Mouse (Mus musculus): Measurements from ENCODE around the gene Tex19.1. TPM values are rescaled to one million over a fixed set of nuclear protein-coding genes. Genes with fewer than 3 reads are reported as not detected.
A peak's percentile ranks its signal among the peaks of the same experiment; 100 is the strongest.

The Tex19.1 gene
- polyA plus RNA-seq, 1 experiment from 2014 or later, result not detected

DNA sequence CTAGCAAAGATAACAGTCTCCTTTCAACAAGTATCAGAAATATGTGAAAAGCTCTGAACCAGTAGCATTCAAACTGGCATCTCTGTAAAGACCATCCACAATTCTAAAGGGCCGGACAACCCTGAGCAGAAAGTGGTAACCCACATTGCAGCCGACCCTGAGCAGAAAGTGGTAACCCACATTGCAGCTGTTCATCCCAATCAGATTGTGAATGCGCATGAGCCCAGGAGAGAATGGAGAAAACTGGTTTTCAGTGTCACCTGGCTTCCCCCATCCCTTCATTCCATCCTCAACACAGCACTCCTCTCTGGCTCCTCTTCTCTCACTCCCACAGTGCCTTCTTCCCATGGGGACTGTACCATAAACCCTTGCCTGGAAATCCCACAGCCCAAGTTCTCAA, 18.5 kb upstream of the Tex19.1 start:
- no peaks in the 10 kb centered on the region for H3K27me3 ChIP-seq (ENCODE audit: control insufficient read depth, insufficient read depth, low read length)
- no peak overlapping the region for H3K27ac ChIP-seq (ENCODE audit: low read depth, low read length)
- no peaks in the 10 kb centered on the region for H3K9me3 ChIP-seq (ENCODE audit: control insufficient read depth, low read length)
- H3K36me3 ChIP-seq (ENCODE audit: control insufficient read depth, insufficient read depth, low read length), result no peaks in the 10 kb centered on the region
- DNase-seq (ENCODE audit: low spot score) (no peak), ATAC-seq (replicated peaks; ENCODE audit: low FRiP score) (no peak)
- 86% methylated on average over 3 of the region's 3 CpGs for WGBS
- no peak overlapping the region for H3K4me3 ChIP-seq (ENCODE audit: low read depth, low read length)
- no peak overlapping the region for H3K4me2 ChIP-seq (ENCODE audit: low read depth, low read length, severe bottlenecking)
- H3K4me1 ChIP-seq (replicated peaks; ENCODE audit: control insufficient read depth, insufficient read depth, low read length), result no peaks in the 10 kb centered on the region
- no peak overlapping the region for H3K9ac ChIP-seq (ENCODE audit: low read length)

DNA sequence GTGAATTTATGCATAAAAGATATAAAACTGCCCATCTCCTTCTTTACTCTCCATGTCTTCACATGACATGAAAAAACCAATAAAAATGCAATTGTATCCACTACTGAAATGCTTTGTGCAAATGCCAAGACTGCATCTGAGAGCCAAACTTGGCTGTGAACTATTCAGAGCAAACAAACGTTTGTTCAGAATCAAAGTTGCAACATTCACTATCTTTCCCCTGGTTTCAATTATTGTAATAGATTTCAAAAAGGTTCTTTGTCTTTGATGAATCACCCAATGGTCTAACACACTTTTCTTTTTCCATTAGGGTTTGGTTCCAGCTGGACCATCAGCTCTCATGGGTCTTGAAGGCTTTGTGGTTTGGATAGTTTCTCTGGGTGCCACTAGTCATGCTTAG, 16.3 kb upstream of the Tex19.1 start:
- ATAC-seq (replicated peaks; ENCODE audit: low FRiP score), result no peak

DNA sequence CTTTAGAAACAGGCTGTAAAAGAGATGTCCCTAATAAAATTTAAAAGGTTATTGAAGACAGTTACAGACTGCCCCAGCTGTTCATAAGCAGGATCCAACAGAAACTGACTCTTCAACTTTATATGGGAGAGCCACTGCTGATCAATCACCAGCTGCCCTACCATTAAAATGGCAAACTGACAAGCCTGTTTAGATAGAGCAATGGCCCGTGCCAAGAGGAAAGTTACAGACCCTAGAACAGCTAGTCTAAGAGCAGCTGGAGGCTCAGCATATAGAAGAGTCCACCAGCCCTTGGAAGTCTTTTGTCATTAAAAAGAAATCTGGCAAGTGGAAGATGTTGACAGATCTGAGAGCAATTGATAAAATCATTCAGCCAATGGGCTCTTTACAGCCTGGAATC, 11.3 kb upstream of the Tex19.1 start:
- H3K27ac ChIP-seq (ENCODE audit: low read depth, low read length), result no peak overlapping the region
- no peak overlapping the region for H3K4me3 ChIP-seq (ENCODE audit: low read depth, low read length)
- H3K4me2 ChIP-seq (ENCODE audit: low read depth, low read length, severe bottlenecking), result no peak overlapping the region
- no peaks in the 10 kb centered on the region for H3K4me1 ChIP-seq (replicated peaks; ENCODE audit: control insufficient read depth, insufficient read depth, low read length)
- H3K9ac ChIP-seq (ENCODE audit: low read length), result no peak overlapping the region
- H3K9me3 ChIP-seq (ENCODE audit: control insufficient read depth, low read length), result no peaks in the 10 kb centered on the region
- ATAC-seq (replicated peaks; ENCODE audit: low FRiP score), result no peak
- H3K36me3 ChIP-seq (ENCODE audit: control insufficient read depth, insufficient read depth, low read length), result no peaks in the 10 kb centered on the region
- no peaks in the 10 kb centered on the region for H3K27me3 ChIP-seq (ENCODE audit: control insufficient read depth, insufficient read depth, low read length)
- no peak for DNase-seq (ENCODE audit: low spot score)
- WGBS, result 73% methylated on average over 1 of the region's 1 CpGs

More for the DNA sequence above, 16.3 kb upstream of the Tex19.1 start:
- WGBS, result 71% methylated on average over 1 of the region's 1 CpGs
- H3K27me3 ChIP-seq (ENCODE audit: control insufficient read depth, insufficient read depth, low read length), result no peaks in the 10 kb centered on the region
- no peaks in the 10 kb centered on the region for H3K9me3 ChIP-seq (ENCODE audit: control insufficient read depth, low read length)
- H3K27ac ChIP-seq (ENCODE audit: low read depth, low read length), result no peak overlapping the region
- H3K4me3 ChIP-seq (ENCODE audit: low read depth, low read length), result no peak overlapping the region
- no peaks in the 10 kb centered on the region for H3K4me1 ChIP-seq (replicated peaks; ENCODE audit: control insufficient read depth, insufficient read depth, low read length)
- no peak overlapping the region for H3K4me2 ChIP-seq (ENCODE audit: low read depth, low read length, severe bottlenecking)
- no peaks in the 10 kb centered on the region for H3K36me3 ChIP-seq (ENCODE audit: control insufficient read depth, insufficient read depth, low read length)
- no peak overlapping the region for H3K9ac ChIP-seq (ENCODE audit: low read length)
- no peak for DNase-seq (ENCODE audit: low spot score)

DNA sequence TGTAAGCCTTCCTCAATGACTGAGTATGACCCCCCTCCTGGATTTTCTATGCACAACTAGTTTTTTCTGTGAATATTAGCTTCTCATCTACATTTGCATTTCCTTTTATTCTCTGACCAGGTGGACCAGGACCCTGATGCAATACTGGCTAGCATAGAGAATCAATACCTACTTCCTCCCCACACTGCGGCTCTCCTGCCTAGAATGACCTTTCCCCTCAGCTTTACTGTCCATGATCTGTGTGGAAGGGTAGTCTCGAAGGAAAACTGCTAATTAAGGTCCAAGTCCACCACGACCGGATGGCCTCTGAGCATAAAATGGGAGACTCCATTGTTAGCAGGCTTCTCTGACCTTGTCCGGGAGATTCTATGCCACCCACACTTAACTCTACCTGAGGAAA, 8.3 kb upstream of the Tex19.1 start:
- DNase-seq (ENCODE audit: low spot score) (no peak), ATAC-seq (replicated peaks; ENCODE audit: low FRiP score) (no peak)
- H3K27ac ChIP-seq (ENCODE audit: low read depth, low read length), result no peak overlapping the region
- H3K27me3 ChIP-seq (ENCODE audit: control insufficient read depth, insufficient read depth, low read length), result no peaks in the 10 kb centered on the region
- H3K9ac ChIP-seq (ENCODE audit: low read length), result no peak overlapping the region
- H3K9me3 ChIP-seq (ENCODE audit: control insufficient read depth, low read length), result no peaks in the 10 kb centered on the region
- WGBS, result 89% methylated on average over 5 of the region's 5 CpGs
- no peaks in the 10 kb centered on the region for H3K4me1 ChIP-seq (replicated peaks; ENCODE audit: control insufficient read depth, insufficient read depth, low read length)
- H3K4me2 ChIP-seq (ENCODE audit: low read depth, low read length, severe bottlenecking), result no peak overlapping the region
- H3K36me3 ChIP-seq (ENCODE audit: control insufficient read depth, insufficient read depth, low read length), result no peaks in the 10 kb centered on the region
- no peak overlapping the region for H3K4me3 ChIP-seq (ENCODE audit: low read depth, low read length)

GRCm38 (mm10) chr11:121138732-121139131, 7.2 kb upstream of the Tex19.1 start:
- no peak overlapping the region for H3K4me3 ChIP-seq (ENCODE audit: low read depth, low read length)
- H3K27ac ChIP-seq (ENCODE audit: low read depth, low read length), result no peak overlapping the region
- ATAC-seq (replicated peaks; ENCODE audit: low FRiP score), result no peak
- H3K4me1 ChIP-seq (replicated peaks; ENCODE audit: control insufficient read depth, insufficient read depth, low read length), result no peaks in the 10 kb centered on the region
- H3K9me3 ChIP-seq (ENCODE audit: control insufficient read depth, low read length), result no peaks in the 10 kb centered on the region
- H3K9ac ChIP-seq (ENCODE audit: low read length), result no peak overlapping the region
- WGBS, result 42% methylated on average over 6 of the region's 6 CpGs
- no peaks in the 10 kb centered on the region for H3K36me3 ChIP-seq (ENCODE audit: control insufficient read depth, insufficient read depth, low read length)
- no peak overlapping the region for H3K4me2 ChIP-seq (ENCODE audit: low read depth, low read length, severe bottlenecking)
- DNase-seq (ENCODE audit: low spot score), result no peak
- H3K27me3 ChIP-seq (ENCODE audit: control insufficient read depth, insufficient read depth, low read length), result no peaks in the 10 kb centered on the region

DNA sequence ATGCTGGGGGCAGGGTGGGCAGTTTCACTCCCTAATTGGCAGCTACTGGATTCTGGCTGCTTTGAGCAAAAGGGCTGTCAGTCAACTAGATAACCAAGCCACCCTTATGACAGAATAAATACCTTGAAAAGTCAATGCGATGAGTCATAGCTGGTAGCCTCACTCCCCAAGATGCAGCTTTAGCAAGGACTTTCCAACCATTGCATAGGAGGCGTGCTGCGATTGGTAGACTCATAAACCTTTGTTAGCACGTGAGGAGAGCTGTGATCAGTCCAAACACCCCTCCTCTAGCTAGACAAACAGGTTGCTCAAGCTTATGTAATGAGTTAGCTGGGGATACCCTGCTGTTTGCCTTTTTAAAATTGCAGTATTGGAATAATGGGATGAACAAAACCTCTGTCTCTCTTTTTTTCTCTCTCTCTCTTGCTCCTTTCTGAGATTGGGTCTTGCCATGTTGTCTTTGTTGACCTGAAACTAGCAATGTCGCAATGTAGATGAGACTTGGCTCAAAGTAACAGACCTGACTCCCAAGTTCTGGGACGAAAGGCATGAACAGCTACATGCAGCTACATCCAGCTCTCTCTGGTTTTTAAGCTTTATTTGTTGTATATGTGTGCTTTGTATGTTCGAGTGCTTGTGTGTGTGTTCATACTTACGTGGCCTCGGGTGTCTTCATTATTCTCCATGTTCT, 2.5 kb upstream of the Tex19.1 start:
- H3K27ac ChIP-seq (ENCODE audit: low read depth, low read length), result no peak overlapping the region
- WGBS, result 78% methylated on average over 9 of the region's 9 CpGs
- no peaks in the 10 kb centered on the region for H3K36me3 ChIP-seq (ENCODE audit: control insufficient read depth, insufficient read depth, low read length)
- DNase-seq (ENCODE audit: low spot score) (no peak), ATAC-seq (replicated peaks; ENCODE audit: low FRiP score) (no peak)
- H3K9ac ChIP-seq (ENCODE audit: low read length), result no peak overlapping the region
- no peak overlapping the region for H3K4me3 ChIP-seq (ENCODE audit: low read depth, low read length)
- H3K27me3 ChIP-seq (ENCODE audit: control insufficient read depth, insufficient read depth, low read length), result no peaks in the 10 kb centered on the region
- no peaks in the 10 kb centered on the region for H3K4me1 ChIP-seq (replicated peaks; ENCODE audit: control insufficient read depth, insufficient read depth, low read length)
- no peak overlapping the region for H3K4me2 ChIP-seq (ENCODE audit: low read depth, low read length, severe bottlenecking)
- H3K9me3 ChIP-seq (ENCODE audit: control insufficient read depth, low read length), result no peaks in the 10 kb centered on the region

- H3K27ac ChIP-seq (ENCODE audit: low read depth, low read length), result no peak overlapping the region
- H3K36me3 ChIP-seq (ENCODE audit: control insufficient read depth, insufficient read depth, low read length), result no peaks in the 10 kb centered on the region
- no peak overlapping the region for H3K4me3 ChIP-seq (ENCODE audit: low read depth, low read length)
- ATAC-seq (replicated peaks; ENCODE audit: low FRiP score) (no peak), DNase-seq (ENCODE audit: low spot score) (no peak)
- H3K9ac ChIP-seq (ENCODE audit: low read length), result no peak overlapping the region
- no peaks in the 10 kb centered on the region for H3K9me3 ChIP-seq (ENCODE audit: control insufficient read depth, low read length)
- H3K27me3 ChIP-seq (ENCODE audit: control insufficient read depth, insufficient read depth, low read length), result no peaks in the 10 kb centered on the region
- WGBS, result 85% methylated on average over 3 of the region's 3 CpGs
- no peak overlapping the region for H3K4me2 ChIP-seq (ENCODE audit: low read depth, low read length, severe bottlenecking)
- no peaks in the 10 kb centered on the region for H3K4me1 ChIP-seq (replicated peaks; ENCODE audit: control insufficient read depth, insufficient read depth, low read length)
Observed at GRCm38 (mm10) chr11:121148193-121148592, 2.2 kb downstream of the Tex19.1 start.

GRCm38 (mm10) chr11:121154203-121154602, 8.3 kb downstream of the Tex19.1 start:
- no peak for ATAC-seq (replicated peaks; ENCODE audit: low FRiP score)
- Histone ChIP-seq H3K27me3 (ENCODE audit: control insufficient read depth, insufficient read depth, low read length) (peaks cover 27% of the 10 kb centered on the region), H3K9me3 (ENCODE audit: control insufficient read depth, low read length) (no peaks in the 10 kb centered on the region), H3K4me1 (replicated peaks; ENCODE audit: control insufficient read depth, insufficient read depth, low read length) (peaks cover 4% of the 10 kb centered on the region), H3K4me2 (ENCODE audit: low read depth, low read length, severe bottlenecking) (no peak overlapping the region), H3K4me3 (ENCODE audit: low read depth, low read length) (no peak overlapping the region), H3K36me3 (ENCODE audit: control insufficient read depth, insufficient read depth, low read length) (no peaks in the 10 kb centered on the region), H3K9ac (ENCODE audit: low read length) (no peak overlapping the region), H3K27ac (ENCODE audit: low read depth, low read length) (no peak overlapping the region)
- DNase-seq (ENCODE audit: low spot score), result no peak
- WGBS, result 18% methylated on average over 4 of the region's 4 CpGs

- ATAC-seq (replicated peaks; ENCODE audit: low FRiP score) (no peak), DNase-seq (ENCODE audit: low spot score) (peak; percentile 60)
- H3K9ac ChIP-seq (ENCODE audit: low read length), result 0 out of 2 replicates have a peak overlapping the region, but pooled peaks have one; percentile 16
- no peak overlapping the region for H3K27ac ChIP-seq (ENCODE audit: low read depth, low read length)
- peak overlapping the region; percentile 30 for H3K4me3 ChIP-seq (ENCODE audit: low read depth, low read length)
- peaks cover 27% of the 10 kb centered on the region for H3K27me3 ChIP-seq (ENCODE audit: control insufficient read depth, insufficient read depth, low read length)
- H3K9me3 ChIP-seq (ENCODE audit: control insufficient read depth, low read length), result no peaks in the 10 kb centered on the region
- under 1% methylated on average over 45 of the region's 45 CpGs for WGBS
- H3K4me2 ChIP-seq (ENCODE audit: low read depth, low read length, severe bottlenecking), result peak overlapping the region; percentile 71
- H3K36me3 ChIP-seq (ENCODE audit: control insufficient read depth, insufficient read depth, low read length), result no peaks in the 10 kb centered on the region
- peaks cover 4% of the 10 kb centered on the region for H3K4me1 ChIP-seq (replicated peaks; ENCODE audit: control insufficient read depth, insufficient read depth, low read length)
Observed at GRCm38 (mm10) chr11:121156411-121156891, 10.5 kb downstream of the Tex19.1 start.

All from forebrain, embryonic 11.5 days (tissue).